Mouse (Mus musculus) CH12.LX (cell line): Measurements from ENCODE around the gene Clk2. TPM values are rescaled to one million over a fixed set of nuclear protein-coding genes. Genes with fewer than 3 reads are reported as not detected.

Experiments
- DNase-seq: peaks from one replicate; pipeline ENCODE4 v3.0.0-alpha.2; 2013; ENCODE audit errors: extremely low read depth
- H3K27ac ChIP-seq: 2 replicates; pipeline ENCODE4 v1.5.1; 2012; ENCODE audit warnings: low read depth, mild to moderate bottlenecking, control low read depth, moderate library complexity; ENCODE audit not compliant: insufficient read depth
- H3K27me3 ChIP-seq: replicated peaks from 2 replicates; pipeline ENCODE3; 2012; ENCODE audit warnings: inconsistent platforms
- H3K36me3 ChIP-seq, 2 experiments: replicated peaks in 1 of 2; 2 replicates each; pipeline versions ENCODE3 to v1.6.1; 2012; ENCODE audit warnings: inconsistent platforms in 1 of 2, low read length in 1 of 2, mild to moderate bottlenecking in 1 of 2, mixed read lengths in 1 of 2, moderate library complexity in 1 of 2; ENCODE audit not compliant: control insufficient read depth in 1 of 2, insufficient read depth in 1 of 2
- H3K4me1 ChIP-seq, 2 experiments: 2 replicates each; pipeline ENCODE4 v1.6.1; 2012; ENCODE audit warnings: inconsistent platforms in 1 of 2, moderate library complexity in 1 of 2; ENCODE audit not compliant: insufficient read depth in 2 of 2, control insufficient read depth in 1 of 2
- H3K4me2 ChIP-seq: 2 replicates; pipeline ENCODE4 v1.6.1; 2012; ENCODE audit warnings: low read depth, mild to moderate bottlenecking, control low read depth; ENCODE audit not compliant: poor library complexity, insufficient read depth, severe bottlenecking
- H3K4me3 ChIP-seq, 3 experiments: fragments of 150-350 bp in 1 of 3; sonication (generic) in 1 of 3; replicated peaks in 1 of 3; 2 replicates each; pipeline versions ENCODE3 to v1.5.1; 2011 to 2012; ENCODE audit warnings: low read depth in 2 of 3, low read length in 2 of 3, mild to moderate bottlenecking in 2 of 3, moderate library complexity in 2 of 3, control low read depth in 1 of 3, improper control_type of control experiment in 1 of 3, inconsistent platforms in 1 of 3, mixed read lengths in 1 of 3; ENCODE audit not compliant: poor library complexity in 1 of 3
- H3K79me2 ChIP-seq: replicated peaks from 2 replicates; pipeline ENCODE4 v1.6.1; 2012; ENCODE audit warnings: mild to moderate bottlenecking, moderate library complexity; ENCODE audit not compliant: control insufficient read depth, poor library complexity, insufficient read depth, severe bottlenecking; ENCODE audit errors: extremely low read depth
- H3K9ac ChIP-seq: 2 replicates; pipeline ENCODE4 v1.6.1; 2012; ENCODE audit warnings: low read depth, mild to moderate bottlenecking, control low read depth, moderate library complexity; ENCODE audit not compliant: insufficient read depth
- H3K9me3 ChIP-seq: replicated peaks from 2 replicates; pipeline ENCODE3; 2012; ENCODE audit warnings: low read length, inconsistent platforms, mixed read lengths
- BHLHE40 ChIP-seq: IDR thresholded peaks from 2 replicates; pipeline ENCODE4 v1.6.1; 2011; ENCODE audit warnings: mild to moderate bottlenecking, low read depth, low read length, improper control_type of control experiment
- CTCF ChIP-seq, 2 experiments: IDR thresholded peaks in 1 of 2; conservative IDR thresholded peaks in 1 of 2; 2 replicates each; pipeline ENCODE4 v1.5.1; 2011 to 2012; ENCODE audit warnings: low read depth in 2 of 2, low read length in 2 of 2, improper control_type of control experiment in 1 of 2, inconsistent platforms in 1 of 2, mild to moderate bottlenecking in 1 of 2, moderate library complexity in 1 of 2
- KAT2A ChIP-seq: IDR thresholded peaks from 2 replicates; pipeline ENCODE4 v1.6.1; 2012; ENCODE audit warnings: low read length, improper control_type of control experiment, inconsistent platforms; ENCODE audit not compliant: insufficient replicate concordance
- MAFK ChIP-seq: IDR thresholded peaks from 2 replicates; pipeline ENCODE4 v1.6.1; 2011; ENCODE audit warnings: low read length, improper control_type of control experiment; ENCODE audit not compliant: insufficient replicate concordance
- POLR2AphosphoS2 ChIP-seq: IDR thresholded peaks from 2 replicates; pipeline ENCODE4 v1.6.1; 2011; ENCODE audit warnings: low read depth, low read length, improper control_type of control experiment
- RCOR1 ChIP-seq: conservative IDR thresholded peaks from 2 replicates; pipeline ENCODE4 v1.6.1; 2012; ENCODE audit warnings: low read depth, mild to moderate bottlenecking, inconsistent platforms, low read length, improper control_type of control experiment
- SMC3 ChIP-seq: IDR thresholded peaks from 2 replicates; pipeline ENCODE4 v1.6.1; 2011; ENCODE audit warnings: low read depth, low read length, improper control_type of control experiment
- ZC3H11A ChIP-seq: IDR thresholded peaks from 2 replicates; pipeline ENCODE4 v1.6.1; 2012; ENCODE audit warnings: low read depth, mild to moderate bottlenecking, inconsistent platforms, low read length, improper control_type of control experiment
- ZNF384 ChIP-seq: IDR thresholded peaks from 2 replicates; pipeline ENCODE4 v1.6.1; 2012; ENCODE audit warnings: low read depth, low read length, improper control_type of control experiment, inconsistent platforms
- dilution Hi-C: fragments of 300-500 bp; cut with MboI; formaldehyde crosslinking; loops from 2 replicates; pipeline ENCODE4 v1.14.3; 2020; ENCODE audit warnings: low sequenced_read_pairs; ENCODE audit not compliant: extremely low pct_unique_long_range_greater_than_20kb, extremely low pct_ligation_motif_present
- in situ Hi-C: fragments of 300-500 bp; cut with MboI; formaldehyde crosslinking; loops from 3 replicates; pipeline ENCODE4 v1.14.3; 2019; ENCODE audit warnings: low sequenced_read_pairs, low pct_ligation_motif_present, low pct_unique_long_range_greater_than_20kb, mixed read lengths
- polyA plus RNA-seq: library from polyadenylated mRNA; unstranded; fragments of >175 nt; gene quantifications from 2 replicates; pipeline ENCODE4 v1.2.1, GENCODE M21; 2012; ENCODE audit warnings: low read depth; ENCODE audit not compliant: insufficient read length
- total RNA-seq, 2 experiments: library from RNA; depleted of rRNA; stranded (reverse); fragments of 300-350 nt in 1 of 2; fragments of >200 nt in 1 of 2; gene quantifications; 2 replicates each; pipeline ENCODE4 v1.2.3; 2012 to 2014

Gene Clk2
- total and polyA plus RNA-seq, 3 experiments, result 18.8 to 72.0 (median 29.9) TPM

- Histone ChIP-seq H3K4me3 (no peak overlapping the region), H3K27me3 (peaks cover 9% of the 10 kb centered on the region), H3K9ac (no peak overlapping the region), H3K79me2 (no peaks in the 10 kb centered on the region), H3K4me1 (no peaks in the 10 kb centered on the region), H3K27ac (no peak overlapping the region), H3K36me3 (no peaks in the 10 kb centered on the region), H3K9me3 (no peaks in the 10 kb centered on the region), H3K4me2 (no peak overlapping the region)
- in situ Hi-C loops (no loop called here), dilution Hi-C loops (no loop called here)
- TF ChIP-seq RCOR1 (no peak), ZC3H11A (no peak), ZNF384 (no peak), KAT2A (no peak), SMC3 (no peak), MAFK (no peak), CTCF (conservative IDR thresholded peaks at IDR 0.05 in 1 of 2, IDR thresholded peaks at IDR 0.05 in 1 of 2; ENCODE audit: low read depth in 2 of 2, low read length in 2 of 2) (no peak), BHLHE40 (no peak)
- no peak for DNase-seq
Measured at GRCm38 (mm10) chr3:89124241-89124640, 40.4 kb upstream of the Clk2 start.

DNA sequence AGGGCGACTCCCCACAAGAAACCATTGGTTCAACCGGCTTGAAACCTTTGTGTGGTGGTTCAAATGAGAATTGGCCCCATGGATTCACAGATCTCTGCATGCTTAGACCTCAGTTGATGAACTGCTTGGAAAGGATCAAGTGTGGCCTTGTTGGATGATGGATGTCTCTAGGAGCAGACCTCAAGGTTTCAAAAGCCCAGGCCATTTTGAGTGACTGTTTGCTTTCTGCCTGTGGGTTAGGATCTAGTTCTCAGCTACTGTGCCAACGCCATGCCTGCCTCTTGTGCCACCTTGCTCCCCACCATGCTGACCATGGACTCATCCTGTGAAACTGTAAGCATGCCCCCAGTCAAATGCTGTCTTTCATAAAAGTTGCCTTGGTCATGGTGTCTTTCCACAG is 38.6 kb upstream of the Clk2 start:
- dilution Hi-C loops, result no loop called here

DNA sequence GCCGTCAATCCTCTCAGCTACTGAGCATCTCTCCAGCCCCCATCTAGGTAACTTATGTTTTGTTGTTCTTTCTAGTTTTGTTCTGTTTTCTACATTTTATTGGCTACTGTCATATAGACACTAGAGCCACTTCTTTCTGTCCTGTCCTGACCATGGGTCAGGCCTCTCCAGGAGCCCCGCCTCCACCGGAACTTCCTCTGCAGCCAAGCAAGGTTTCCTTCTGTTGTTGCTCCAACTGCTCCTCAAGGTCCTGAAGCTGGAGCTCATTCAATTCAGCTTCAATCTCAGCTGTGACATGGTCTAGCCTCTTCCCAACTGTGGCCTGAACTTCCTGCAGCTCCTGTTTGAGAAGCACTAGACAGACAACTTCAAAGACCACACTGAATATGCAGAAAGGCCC is 34.7 kb upstream of the Clk2 start:
- DNase-seq, result no peak
- in situ Hi-C loops, result no loop called here

More for the DNA sequence above, 38.6 kb upstream of the Clk2 start:
- no peaks in the 10 kb centered on the region for H3K79me2 ChIP-seq
- no peaks in the 10 kb centered on the region for H3K4me1 ChIP-seq
- no peak for DNase-seq
- no peak overlapping the region for H3K27ac ChIP-seq
- no peak overlapping the region for H3K9ac ChIP-seq
- H3K27me3 ChIP-seq, result peaks cover 6% of the 10 kb centered on the region
- no peaks in the 10 kb centered on the region for H3K9me3 ChIP-seq
- H3K4me3 ChIP-seq, result no peak overlapping the region
- in situ Hi-C loops, result no loop called here
- H3K36me3 ChIP-seq, result no peaks in the 10 kb centered on the region
- no peak for TF ChIP-seq POLR2AphosphoS2
- no peak overlapping the region for H3K4me2 ChIP-seq

More for the DNA sequence above, 34.7 kb upstream of the Clk2 start:
- TF ChIP-seq ZC3H11A, result no peak
- H3K4me2 ChIP-seq, result no peak overlapping the region
- H3K27ac ChIP-seq, result no peak overlapping the region
- H3K79me2 ChIP-seq, result no peaks in the 10 kb centered on the region
- H3K4me1 ChIP-seq, result no peaks in the 10 kb centered on the region
- H3K27me3 ChIP-seq, result peaks cover 7% of the 10 kb centered on the region
- no peak overlapping the region for H3K4me3 ChIP-seq
- H3K9ac ChIP-seq, result no peak overlapping the region
- no peaks in the 10 kb centered on the region for H3K36me3 ChIP-seq
- no peaks in the 10 kb centered on the region for H3K9me3 ChIP-seq
- dilution Hi-C loops, result no loop called here
